Mouse (Mus musculus): ENCODE results near the gene Acad11. TPM values are rescaled to one million over a fixed set of nuclear protein-coding genes. Genes with fewer than 3 reads are reported as not detected.

Acad11 gene
- 14.2 and 16.1 TPM in 2 replicates for total RNA-seq (2014; rRNA removed)
- 6.5 and 7.4 TPM in 2 replicates for polyA plus RNA-seq (2015; fragmentation: Nextera tagmentation; extraction: Ambion mirVana)

DNA sequence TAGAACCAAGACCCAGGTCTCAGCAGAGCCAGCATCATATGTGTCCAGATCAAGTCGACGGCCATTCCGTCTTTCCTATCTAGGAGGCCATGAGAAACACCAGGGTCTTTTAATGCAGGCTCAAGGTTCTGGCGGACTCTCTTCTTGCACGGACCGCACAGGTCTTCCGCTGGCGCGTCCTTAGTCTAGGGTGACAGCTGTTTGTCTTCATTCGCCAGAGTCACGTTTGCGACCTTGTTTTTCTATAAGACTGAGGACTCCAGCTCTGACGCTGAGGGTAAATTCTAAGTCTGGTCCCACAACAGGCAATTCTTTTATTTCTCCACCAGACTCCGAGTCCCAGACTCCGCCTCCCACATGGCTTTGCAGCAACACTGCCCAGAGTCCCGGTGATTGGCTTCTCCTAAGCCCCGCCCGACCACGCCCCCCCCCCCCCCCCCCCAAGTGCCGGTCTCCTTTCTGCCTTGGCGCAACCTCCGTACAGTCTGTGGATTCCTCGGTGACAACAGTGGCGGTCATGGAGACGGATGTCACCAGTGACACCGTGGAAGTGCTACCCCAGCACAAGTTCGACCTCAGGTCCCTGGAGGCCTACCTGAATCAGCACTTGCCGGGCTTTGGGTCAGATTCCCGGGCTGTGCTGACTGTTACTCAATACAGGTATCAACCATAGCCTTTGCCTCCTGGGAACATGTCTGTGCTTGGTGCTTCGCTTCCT lies at the start of gene Acad11:
Gene Acad11, plus strand, starts transcription at position 134 of the 718 bp plus-strand sequence.
- H3K4me2 ChIP-seq (ENCODE audit: low read depth, low read length): peak within 1 kb of the TSS; percentile 79
- no peaks in the 10 kb centered on the region for H3K9me3 ChIP-seq (ENCODE audit: low read length)
- DNase-seq (ENCODE audit: low spot score): peak; percentile 93
- peaks cover 10% of the 10 kb centered on the region for H3K4me1 ChIP-seq (ENCODE audit: insufficient read depth, low read length)
- H3K36me3 ChIP-seq (ENCODE audit: insufficient read depth, low read length): peaks cover 7% of the 10 kb centered on the region; the same call in 1 of the 2 replicates
- H3K27me3 ChIP-seq (ENCODE audit: insufficient read depth, low read length): no peaks in the 10 kb centered on the region
- TF ChIP-seq CTCF (IDR thresholded peaks at IDR 0.05; ENCODE audit: low read depth): no peak
- ATAC-seq: peak; percentile 98
- peak within 1 kb of the TSS; percentile 79 for H3K27ac ChIP-seq
- WGBS: under 1% methylated on average over 26 of the region's 30 CpGs
- H3K4me3 ChIP-seq (ENCODE audit: low read length): peak within 1 kb of the TSS; percentile 81
- H3K9ac ChIP-seq (replicated peaks; ENCODE audit: low read length): peak within 1 kb of the TSS; percentile 88

DNA sequence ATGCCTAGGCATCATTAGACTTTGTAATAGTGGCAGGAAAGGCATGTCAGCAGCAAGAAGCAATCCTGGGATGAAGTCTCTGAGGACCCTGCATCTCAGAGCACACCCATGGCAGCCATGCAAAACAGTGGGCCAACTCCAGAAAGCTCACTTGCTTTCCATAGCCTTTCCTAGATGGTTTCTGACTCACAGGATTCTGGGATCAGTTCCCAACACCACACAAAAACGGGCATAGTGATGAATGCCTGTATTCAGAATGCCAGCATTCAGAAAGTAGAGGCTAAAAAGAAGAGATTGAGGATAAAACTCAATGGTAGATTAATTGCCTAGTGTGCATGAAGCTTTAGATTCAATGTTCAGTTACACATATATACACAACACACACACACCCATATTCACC lies 48.7 kb upstream of the Acad11 start:
- no peak for TF ChIP-seq CTCF (IDR thresholded peaks at IDR 0.05; ENCODE audit: low read depth)
- Histone ChIP-seq H3K9me3 (ENCODE audit: low read length) (no peaks in the 10 kb centered on the region), H3K36me3 (ENCODE audit: insufficient read depth, low read length) (peaks cover 31% of the 10 kb centered on the region; the same call in 1 of the 2 replicates), H3K27me3 (ENCODE audit: insufficient read depth, low read length) (no peaks in the 10 kb centered on the region), H3K9ac (replicated peaks; ENCODE audit: low read length) (no peak overlapping the region), H3K4me1 (ENCODE audit: insufficient read depth, low read length) (no peaks in the 10 kb centered on the region), H3K27ac (no peak overlapping the region), H3K4me2 (ENCODE audit: low read depth, low read length) (no peak overlapping the region), H3K4me3 (ENCODE audit: low read length) (no peak overlapping the region)
- ATAC-seq (no peak), DNase-seq (ENCODE audit: low spot score) (peak; percentile 33)
- WGBS: 48% methylated on average over 1 of the region's 1 CpGs

DNA sequence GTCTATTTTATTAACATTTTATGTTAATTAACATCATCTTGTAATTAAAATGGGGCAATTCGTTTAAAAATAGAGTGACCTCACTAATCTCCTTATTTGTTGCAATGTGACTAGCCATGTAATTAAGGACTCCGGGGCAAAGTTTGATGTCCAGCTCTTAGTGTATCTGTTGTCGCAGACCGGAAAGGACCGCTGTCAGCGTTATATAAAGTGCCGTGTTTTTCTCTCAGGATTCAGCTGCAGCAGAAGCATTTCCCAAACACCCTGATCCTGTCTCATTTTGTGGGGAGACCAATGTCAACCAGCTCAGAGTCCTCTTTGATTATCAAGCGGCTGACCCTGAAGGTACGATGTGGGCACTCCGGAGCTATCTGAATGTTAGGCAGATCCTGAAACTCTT lies 42.2 kb upstream of the Acad11 start:
- Histone ChIP-seq H3K36me3 (ENCODE audit: insufficient read depth, low read length) (peaks cover 48% of the 10 kb centered on the region), H3K27ac (no peak overlapping the region)

DNA sequence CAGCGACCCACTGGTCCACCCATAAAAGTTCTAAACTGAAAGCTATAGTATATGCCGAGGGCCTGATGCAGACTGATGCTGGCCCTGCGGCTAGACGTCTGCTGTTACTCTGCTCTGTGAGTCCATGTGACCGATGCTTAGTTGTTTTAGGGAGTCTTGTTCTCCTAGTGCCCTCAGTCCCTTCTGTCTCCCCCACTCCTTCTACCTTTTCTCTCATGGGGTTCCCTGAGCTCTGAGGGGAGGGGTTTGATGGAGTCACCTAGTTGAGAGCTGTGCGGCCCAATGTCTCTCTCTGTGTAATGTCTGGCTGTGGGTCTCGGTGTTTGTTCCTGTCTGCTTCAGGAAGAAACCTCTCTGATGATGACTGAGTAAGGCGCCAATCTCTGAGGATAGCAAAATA lies 36.0 kb upstream of the Acad11 start:
- no peak overlapping the region for H3K9ac ChIP-seq (replicated peaks; ENCODE audit: low read length)
- no peaks in the 10 kb centered on the region for H3K4me1 ChIP-seq (ENCODE audit: insufficient read depth, low read length)
- no peak for DNase-seq (ENCODE audit: low spot score)
- no peak overlapping the region for H3K4me3 ChIP-seq (ENCODE audit: low read length)
- H3K9me3 ChIP-seq (ENCODE audit: low read length): no peaks in the 10 kb centered on the region
- H3K27me3 ChIP-seq (ENCODE audit: insufficient read depth, low read length): no peaks in the 10 kb centered on the region
- H3K36me3 ChIP-seq (ENCODE audit: insufficient read depth, low read length): peaks cover 26% of the 10 kb centered on the region
- H3K27ac ChIP-seq: no peak overlapping the region
- H3K4me2 ChIP-seq (ENCODE audit: low read depth, low read length): no peak overlapping the region
- ATAC-seq: no peak
- TF ChIP-seq CTCF (IDR thresholded peaks at IDR 0.05; ENCODE audit: low read depth): no peak
- WGBS: 97% methylated on average over 8 of the region's 8 CpGs

More for the DNA sequence above, 42.2 kb upstream of the Acad11 start:
- Histone ChIP-seq H3K9me3 (ENCODE audit: low read length) (no peaks in the 10 kb centered on the region), H3K9ac (replicated peaks; ENCODE audit: low read length) (no peak overlapping the region), H3K27me3 (ENCODE audit: insufficient read depth, low read length) (no peaks in the 10 kb centered on the region), H3K4me3 (ENCODE audit: low read length) (no peak overlapping the region), H3K4me1 (ENCODE audit: insufficient read depth, low read length) (no peaks in the 10 kb centered on the region), H3K4me2 (ENCODE audit: low read depth, low read length) (no peak overlapping the region)
- WGBS: 96% methylated on average over 10 of the region's 10 CpGs
- no peak for DNase-seq (ENCODE audit: low spot score)
- ATAC-seq: no peak
- TF ChIP-seq CTCF (IDR thresholded peaks at IDR 0.05; ENCODE audit: low read depth): no peak

DNA sequence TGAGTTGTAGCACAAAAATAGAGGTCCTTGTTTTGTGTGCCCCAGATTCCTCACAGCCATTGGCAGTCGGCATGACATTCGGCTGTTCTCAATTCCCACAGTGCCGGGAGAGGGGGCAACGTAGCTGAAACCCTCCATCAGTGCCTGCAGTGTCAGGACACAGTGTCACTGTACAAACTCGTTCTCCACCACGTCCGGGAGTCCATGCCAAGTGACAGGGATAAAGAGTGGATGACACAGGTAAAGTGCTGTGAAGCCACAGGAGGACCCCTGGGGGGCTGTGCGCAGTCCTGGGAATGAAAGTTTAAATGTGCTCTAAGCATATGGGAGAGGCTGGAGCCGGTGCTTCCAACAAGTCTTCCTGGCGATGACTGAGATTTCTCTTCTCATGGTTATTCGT lies 33.3 kb upstream of the Acad11 start:
- 92% methylated on average over 11 of the region's 11 CpGs for WGBS

DNA sequence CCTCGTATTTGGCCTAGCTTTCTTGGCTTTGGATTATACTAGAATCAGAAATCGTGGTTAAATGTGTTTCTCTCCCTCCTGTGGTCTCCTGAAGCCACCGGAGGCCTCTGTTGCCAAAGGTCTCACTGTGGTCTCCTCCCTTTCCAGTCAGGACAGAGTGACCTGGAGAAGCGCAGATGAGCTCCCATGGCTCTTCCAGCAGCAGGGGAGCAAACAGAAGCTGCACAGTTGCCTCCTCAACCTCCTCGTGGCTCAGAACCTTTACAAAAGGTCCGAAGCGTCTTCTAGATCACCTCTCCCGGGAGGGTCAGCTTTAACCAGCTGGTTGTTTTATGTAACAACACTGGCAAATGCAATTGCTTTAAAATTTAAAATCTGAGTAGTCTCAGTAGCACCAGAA lies 28.9 kb upstream of the Acad11 start:
- Histone ChIP-seq H3K4me3 (ENCODE audit: low read length) (no peak overlapping the region), H3K4me2 (ENCODE audit: low read depth, low read length) (no peak overlapping the region), H3K27me3 (ENCODE audit: insufficient read depth, low read length) (no peaks in the 10 kb centered on the region), H3K27ac (no peak overlapping the region), H3K9me3 (ENCODE audit: low read length) (no peaks in the 10 kb centered on the region), H3K4me1 (ENCODE audit: insufficient read depth, low read length) (no peaks in the 10 kb centered on the region), H3K9ac (replicated peaks; ENCODE audit: low read length) (no peak overlapping the region), H3K36me3 (ENCODE audit: insufficient read depth, low read length) (peaks cover 15% of the 10 kb centered on the region)
- WGBS: 71% methylated on average over 8 of the region's 8 CpGs
- TF ChIP-seq CTCF (IDR thresholded peaks at IDR 0.05; ENCODE audit: low read depth): no peak
- DNase-seq (ENCODE audit: low spot score) (no peak), ATAC-seq (no peak)

More for the DNA sequence above, 33.3 kb upstream of the Acad11 start:
- peaks cover 19% of the 10 kb centered on the region for H3K36me3 ChIP-seq (ENCODE audit: insufficient read depth, low read length)
- ATAC-seq (no peak), DNase-seq (ENCODE audit: low spot score) (no peak)
- H3K27ac ChIP-seq: no peak overlapping the region
- no peak overlapping the region for H3K4me2 ChIP-seq (ENCODE audit: low read depth, low read length)
- TF ChIP-seq CTCF (IDR thresholded peaks at IDR 0.05; ENCODE audit: low read depth): no peak
- no peaks in the 10 kb centered on the region for H3K4me1 ChIP-seq (ENCODE audit: insufficient read depth, low read length)
- no peak overlapping the region for H3K4me3 ChIP-seq (ENCODE audit: low read length)
- H3K9me3 ChIP-seq (ENCODE audit: low read length): no peaks in the 10 kb centered on the region
- H3K9ac ChIP-seq (replicated peaks; ENCODE audit: low read length): no peak overlapping the region
- no peaks in the 10 kb centered on the region for H3K27me3 ChIP-seq (ENCODE audit: insufficient read depth, low read length)

DNA sequence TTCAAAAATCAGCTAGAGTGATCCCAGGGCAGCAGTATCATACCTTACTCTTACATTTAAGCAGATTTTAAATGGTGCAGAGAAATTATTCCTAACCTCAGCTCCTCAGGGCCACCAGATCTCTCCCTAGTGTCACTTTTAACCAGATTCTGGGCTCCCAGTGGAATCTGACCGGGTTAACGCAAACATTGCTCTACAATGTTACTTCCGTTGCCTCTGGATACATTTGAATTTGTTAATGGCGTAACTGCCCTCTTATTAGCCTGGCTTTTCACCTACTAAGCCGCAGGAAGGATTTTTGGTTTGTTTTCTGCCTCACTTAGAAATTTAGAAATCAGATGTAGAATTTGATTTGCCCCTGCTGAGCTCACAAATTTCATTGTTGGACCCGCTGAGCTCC lies 28.5 kb upstream of the Acad11 start:
- no peaks in the 10 kb centered on the region for H3K27me3 ChIP-seq (ENCODE audit: insufficient read depth, low read length)
- no peak overlapping the region for H3K4me2 ChIP-seq (ENCODE audit: low read depth, low read length)
- H3K4me1 ChIP-seq (ENCODE audit: insufficient read depth, low read length): no peaks in the 10 kb centered on the region
- no peak overlapping the region for H3K9ac ChIP-seq (replicated peaks; ENCODE audit: low read length)
- 74% methylated on average over 6 of the region's 6 CpGs for WGBS
- H3K36me3 ChIP-seq (ENCODE audit: insufficient read depth, low read length): peaks cover 17% of the 10 kb centered on the region
- no peak overlapping the region for H3K27ac ChIP-seq
- DNase-seq (ENCODE audit: low spot score) (no peak), ATAC-seq (no peak)
- no peak overlapping the region for H3K4me3 ChIP-seq (ENCODE audit: low read length)
- H3K9me3 ChIP-seq (ENCODE audit: low read length): no peaks in the 10 kb centered on the region
- TF ChIP-seq CTCF (IDR thresholded peaks at IDR 0.05; ENCODE audit: low read depth): no peak

Data from hindbrain, postnatal 0 days (tissue).